Mouse (Mus musculus) ES-E14 (cell line): ENCODE data around the gene Cplane1. TPM values are rescaled to one million over a fixed set of nuclear protein-coding genes. Genes with fewer than 3 reads are reported as not detected.

ENCODE experiments used
- DNase-seq: peaks from one replicate; pipeline ENCODE4 v3.0.0-alpha.2; 2013; ENCODE audit warnings: low read depth, low spot score
- H3K27ac ChIP-seq: 2 replicates; pipeline ENCODE4 v1.5.1; 2012; ENCODE audit warnings: low read depth, mild to moderate bottlenecking, low read length, moderate library complexity, mixed read lengths; ENCODE audit not compliant: poor library complexity, insufficient read depth, severe bottlenecking
- H3K36me3 ChIP-seq: 2 replicates; pipeline ENCODE4 v1.6.1; 2012; ENCODE audit warnings: mild to moderate bottlenecking, low read length, moderate library complexity, mixed read lengths; ENCODE audit not compliant: control insufficient read depth, poor library complexity, insufficient read depth, severe bottlenecking
- H3K4me1 ChIP-seq, 2 experiments: fragments of 150-350 bp in 1 of 2; sonication (generic) in 1 of 2; 2 replicates each; pipeline ENCODE4 v1.6.1; 2012; ENCODE audit warnings: low read length in 2 of 2, mild to moderate bottlenecking in 1 of 2, mixed read lengths in 1 of 2; ENCODE audit not compliant: control insufficient read depth in 2 of 2, insufficient read depth in 2 of 2, poor library complexity in 1 of 2
- H3K4me3 ChIP-seq, 2 experiments: fragments of 150-350 bp in 1 of 2; sonication (generic) in 1 of 2; 2 replicates each; pipeline ENCODE4 v1.5.1; 2012; ENCODE audit warnings: low read length in 2 of 2, low read depth in 1 of 2, mild to moderate bottlenecking in 1 of 2, mixed read lengths in 1 of 2; ENCODE audit not compliant: insufficient read depth in 1 of 2, poor library complexity in 1 of 2, severe bottlenecking in 1 of 2
- H3K9ac ChIP-seq: 2 replicates; pipeline ENCODE4 v1.6.1; 2012; ENCODE audit warnings: low read depth, mild to moderate bottlenecking, low read length, mixed read lengths; ENCODE audit not compliant: poor library complexity, insufficient read depth, severe bottlenecking
- H3K9me3 ChIP-seq: fragments of 150-350 bp; sonication (generic); 2 replicates; pipeline ENCODE4 v1.6.1; 2012; ENCODE audit warnings: low read depth, mild to moderate bottlenecking, low read length; ENCODE audit not compliant: control insufficient read depth, insufficient read depth
- CHD2 ChIP-seq: IDR thresholded peaks from 2 replicates; pipeline ENCODE4 v1.6.1; 2014; ENCODE audit warnings: mild to moderate bottlenecking, low read depth, low read length, inconsistent platforms
- HCFC1 ChIP-seq: IDR thresholded peaks from 2 replicates; pipeline ENCODE4 v1.6.1; 2012; ENCODE audit warnings: low read length, inconsistent platforms, borderline replicate concordance; ENCODE audit not compliant: insufficient read depth
- MAFK ChIP-seq: IDR thresholded peaks from 2 replicates; pipeline ENCODE4 v1.6.1; 2014; ENCODE audit warnings: mild to moderate bottlenecking, low read depth, low read length, inconsistent platforms; ENCODE audit not compliant: insufficient read depth
- ZC3H11A ChIP-seq: IDR thresholded peaks from 2 replicates; pipeline ENCODE4 v1.6.1; 2012; ENCODE audit warnings: low read depth, mild to moderate bottlenecking, inconsistent platforms, low read length, borderline replicate concordance
- ZNF384 ChIP-seq: IDR thresholded peaks from 2 replicates; pipeline ENCODE4 v1.6.1; 2012; ENCODE audit warnings: low read depth, low read length, inconsistent platforms
- in situ Hi-C, 2 experiments: fragments of 600-800 bp; cut with MboI; formaldehyde crosslinking; loops; one replicate each; pipeline ENCODE4 v1.15.1; 2025; ENCODE audit warnings: low sequenced_read_pairs in 2 of 2, inconsistent platforms in 1 of 2; ENCODE audit not compliant: unreplicated experiment in 2 of 2
- total RNA-seq: library from RNA; depleted of rRNA; stranded (reverse); fragments of 300-350 nt; gene quantifications from 2 replicates; pipeline ENCODE4 v1.2.3, GENCODE M21; 2012; rRNA removed

Gene Cplane1
- total RNA-seq, result 13.5 and 17.7 TPM in 2 replicates

DNA sequence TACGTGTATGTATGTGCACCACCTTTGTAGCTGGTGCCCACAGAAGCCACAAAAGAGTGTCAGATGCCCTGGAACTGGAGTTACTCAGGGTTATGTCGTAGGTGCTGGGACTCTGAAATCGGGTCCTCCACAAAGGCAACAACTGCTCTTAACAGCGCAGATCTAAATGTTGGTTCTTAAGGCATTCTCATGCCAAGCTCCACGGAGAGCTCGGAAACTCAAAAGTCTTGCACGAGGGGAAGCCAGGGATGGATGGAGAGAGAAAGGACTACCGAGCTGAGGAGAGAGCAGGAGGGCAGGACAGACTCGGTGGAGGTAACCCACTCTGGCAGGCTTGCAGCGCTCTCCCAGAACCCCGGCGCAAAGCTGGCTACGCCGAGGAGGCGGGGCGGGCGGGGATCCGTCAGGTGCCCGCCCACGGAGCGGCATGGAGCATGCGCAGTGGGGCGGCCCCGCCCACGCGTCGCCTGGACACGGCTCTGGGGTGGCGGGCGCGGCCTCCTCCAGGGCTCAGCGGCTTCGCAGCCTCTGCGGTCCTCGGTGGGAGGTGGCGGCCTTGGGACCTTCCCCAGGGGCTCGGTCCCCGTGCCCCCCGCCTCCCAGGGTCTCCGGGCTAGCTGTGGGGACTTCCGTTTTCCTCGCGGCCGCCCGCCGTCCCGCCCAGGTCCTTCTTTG lies at the start of gene Cplane1:
Cplane1 (plus strand) TSS at position 516 of the 675 bp plus-strand sequence.
- Histone ChIP-seq H3K36me3 (peaks cover 2% of the 10 kb centered on the region; the same call in 1 of the 2 replicates), H3K9ac (peak within 1 kb of the TSS; percentile 82), H3K4me1 (peaks cover 0 to 5% of the 10 kb centered on the region in 2 experiments; a peak in 1 of 4 replicates), H3K9me3 (no peaks in the 10 kb centered on the region), H3K27ac (no peak within 1 kb of the TSS), H3K4me3 (peak within 1 kb of the TSS; percentile 84 to 93)
- DNase-seq, result peak; percentile 80
- TF ChIP-seq MAFK (no peak), CHD2 (no peak), HCFC1 (no peak), ZC3H11A (no peak), ZNF384 (no peak)
- in situ Hi-C loops, result no loop called here

DNA sequence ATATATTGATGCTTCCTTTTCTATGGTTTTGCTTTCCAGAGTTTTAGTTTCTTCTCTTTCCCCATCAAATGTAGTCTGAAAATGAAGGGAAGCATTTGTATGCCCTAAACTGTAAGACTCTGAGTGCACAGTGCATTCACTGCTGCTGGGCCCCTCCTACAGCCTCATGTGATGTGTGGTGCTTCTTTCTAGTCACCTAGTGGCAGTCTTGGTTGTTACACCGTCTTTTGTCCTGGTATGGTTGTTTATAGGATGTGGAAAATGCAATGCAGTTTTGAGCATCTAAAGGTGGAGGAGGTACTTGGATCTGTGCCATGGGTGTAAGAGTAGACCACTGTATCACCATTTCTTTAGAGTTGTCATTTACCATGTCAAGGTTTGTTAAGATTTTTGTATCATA lies 39.6 kb upstream of the Cplane1 start:
- Histone ChIP-seq H3K4me3 (no peak overlapping the region), H3K9me3 (no peaks in the 10 kb centered on the region), H3K27ac (no peak overlapping the region), H3K4me1 (no peaks in the 10 kb centered on the region), H3K36me3 (peaks cover 42% of the 10 kb centered on the region), H3K9ac (no peak overlapping the region)
- in situ Hi-C loops, result no loop called here
- DNase-seq, result peak; percentile 28
- TF ChIP-seq CHD2, result no peak
- TF ChIP-seq MAFK, result no peak
- no peak for TF ChIP-seq HCFC1

DNA sequence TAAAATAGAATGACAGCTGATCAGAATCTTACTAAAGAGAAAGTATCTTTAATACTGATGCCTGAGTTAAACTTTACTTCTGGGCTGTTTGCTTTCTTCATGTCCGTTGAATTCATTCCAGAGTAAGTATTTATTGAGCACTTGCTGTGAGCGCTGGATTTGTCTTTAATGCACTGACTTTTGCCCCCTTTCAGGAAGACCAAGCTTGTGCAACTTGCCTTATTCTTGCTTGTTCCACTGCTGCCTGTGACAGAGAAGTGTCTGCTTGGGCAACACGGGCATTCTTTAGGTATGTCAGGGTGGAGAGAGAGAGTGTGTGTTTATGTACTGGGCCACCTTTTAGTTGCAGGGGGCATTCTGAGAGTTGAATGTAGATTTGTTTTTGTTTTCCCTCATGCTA lies 37.6 kb upstream of the Cplane1 start:
- Histone ChIP-seq H3K27ac (no peak overlapping the region), H3K9ac (no peak overlapping the region), H3K9me3 (no peaks in the 10 kb centered on the region), H3K36me3 (peaks cover 50% of the 10 kb centered on the region), H3K4me3 (no peak overlapping the region), H3K4me1 (no peaks in the 10 kb centered on the region)
- DNase-seq, result no peak
- in situ Hi-C loops, result no loop called here
- TF ChIP-seq HCFC1, result no peak
- no peak for TF ChIP-seq MAFK
- no peak for TF ChIP-seq ZC3H11A
- no peak for TF ChIP-seq ZNF384
- no peak for TF ChIP-seq CHD2

DNA sequence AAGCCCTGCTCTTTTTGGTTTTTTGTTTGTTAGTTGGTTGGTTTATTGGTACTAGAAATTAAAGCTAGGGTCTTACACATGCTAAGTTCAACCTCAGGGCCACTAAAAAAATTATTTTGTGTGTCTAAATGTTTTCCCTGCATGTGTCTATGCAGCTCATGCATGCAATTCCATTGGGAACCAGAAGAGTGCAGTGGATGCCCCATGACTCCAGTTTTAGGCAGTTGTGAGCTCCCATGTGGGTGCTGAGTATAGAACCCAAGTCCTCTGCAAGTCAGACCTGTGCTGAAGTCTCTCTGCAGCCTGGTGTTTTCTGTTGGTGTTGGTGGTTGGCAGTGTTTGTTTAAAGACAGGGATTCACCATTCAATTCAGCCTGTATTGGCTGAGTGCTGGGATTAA lies 37.1 kb upstream of the Cplane1 start:
- Histone ChIP-seq H3K9me3 (no peaks in the 10 kb centered on the region), H3K36me3 (peaks cover 47% of the 10 kb centered on the region), H3K4me1 (no peaks in the 10 kb centered on the region), H3K9ac (no peak overlapping the region), H3K27ac (no peak overlapping the region), H3K4me3 (no peak overlapping the region)
- in situ Hi-C loops, result no loop called here
- TF ChIP-seq MAFK, result no peak
- TF ChIP-seq HCFC1, result no peak
- TF ChIP-seq ZNF384, result no peak
- no peak for TF ChIP-seq CHD2
- TF ChIP-seq ZC3H11A, result no peak
- no peak for DNase-seq

DNA sequence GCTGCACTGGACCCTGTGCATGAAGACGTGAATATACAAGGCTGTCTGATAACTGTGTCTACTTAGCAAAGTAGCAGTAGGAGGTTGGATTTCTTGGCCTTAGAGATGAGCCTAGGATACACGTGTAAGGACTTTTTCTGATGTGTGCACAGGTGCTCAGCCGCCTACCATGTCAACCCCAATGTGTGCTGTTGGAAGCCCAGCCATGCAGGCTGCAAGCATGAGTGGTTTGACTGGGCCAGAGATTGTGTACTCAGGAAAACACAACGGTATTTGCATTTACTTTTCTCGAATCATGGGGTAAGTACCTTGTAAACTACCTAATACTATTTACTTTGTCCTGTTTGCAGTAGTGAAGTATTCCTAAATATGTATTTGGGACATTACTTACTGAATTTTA lies 33.3 kb upstream of the Cplane1 start:
- peaks cover 48% of the 10 kb centered on the region for H3K36me3 ChIP-seq
- no peak for DNase-seq
- in situ Hi-C loops, result no loop called here

More for the DNA sequence above, 33.3 kb upstream of the Cplane1 start:
- Histone ChIP-seq H3K9ac (no peak overlapping the region), H3K4me3 (no peak overlapping the region), H3K27ac (no peak overlapping the region), H3K4me1 (no peaks in the 10 kb centered on the region), H3K9me3 (no peaks in the 10 kb centered on the region)
- TF ChIP-seq HCFC1, result no peak
- TF ChIP-seq CHD2, result no peak
- TF ChIP-seq ZC3H11A, result no peak
- no peak for TF ChIP-seq MAFK
- no peak for TF ChIP-seq ZNF384
